Mouse (Mus musculus) embryonic facial prominence, embryonic 13.5 days (tissue): ENCODE results near the gene Col24a1. TPM values are rescaled to one million over a fixed set of nuclear protein-coding genes. Genes with fewer than 3 reads are reported as not detected.

Experiments
- ATAC-seq: fragments of 200-750 bp; cut with Nextera tagmentation; 2 replicates; pipeline ENCODE4 v1.8.0; 2017; ENCODE audit warnings: low read depth; ENCODE audit not compliant: insufficient number of reproducible peaks, insufficient read depth, low FRiP score, low TSS enrichment
- H3K27ac ChIP-seq: fragments of 300-500 bp; sonication (generic); 2 replicates; pipeline ENCODE4 v1.5.1; 2015; ENCODE audit warnings: moderate library complexity, mild to moderate bottlenecking, inconsistent platforms
- H3K27me3 ChIP-seq: fragments of 300-500 bp; sonication (generic); 2 replicates; pipeline ENCODE4 v1.6.1; 2015; ENCODE audit warnings: mild to moderate bottlenecking, inconsistent platforms
- H3K36me3 ChIP-seq: fragments of 300-500 bp; sonication (generic); 2 replicates; pipeline ENCODE4 v1.6.1; 2015; ENCODE audit warnings: mild to moderate bottlenecking, inconsistent platforms
- H3K4me1 ChIP-seq: fragments of 300-500 bp; sonication (generic); 2 replicates; pipeline ENCODE4 v1.6.1; 2015; ENCODE audit warnings: inconsistent platforms
- H3K4me2 ChIP-seq: fragments of 300-500 bp; sonication (generic); 2 replicates; pipeline ENCODE4 v1.6.1; 2015; ENCODE audit warnings: moderate library complexity, mild to moderate bottlenecking, inconsistent platforms
- H3K4me3 ChIP-seq: fragments of 300-500 bp; sonication (generic); 2 replicates; pipeline ENCODE4 v1.5.1; 2015; ENCODE audit warnings: mild to moderate bottlenecking, inconsistent platforms
- H3K9ac ChIP-seq: fragments of 300-500 bp; sonication (generic); 2 replicates; pipeline ENCODE4 v1.6.1; 2015; ENCODE audit warnings: mild to moderate bottlenecking, inconsistent platforms
- H3K9me3 ChIP-seq: fragments of 300-500 bp; sonication (generic); 2 replicates; pipeline ENCODE4 v1.6.1; 2016; ENCODE audit warnings: inconsistent platforms
- WGBS: fragments of 180-500 bp; shearing (Covaris S2); methylation state at CpG from one replicate; pipeline ENCODE4 v1.1.7; 2015; ENCODE audit warnings: mixed read lengths; 5-methylcytosine and 5-hydroxymethylcytosine counted together
- polyA plus RNA-seq: library from polyadenylated mRNA; unstranded; fragments of >200 nt; fragmentation: Nextera tagmentation; extraction: Ambion mirVana; gene quantifications from 2 replicates; pipeline ENCODE4 v1.2.1, GENCODE M21; 2015

Col24a1 gene
- polyA plus RNA-seq, 1 experiment from 2014 or later: 7.7 TPM

GRCm38 (mm10) chr3:145574468-145574867 is 282.2 kb downstream of the Col24a1 start:
- Histone ChIP-seq H3K4me1 (peaks cover 16% of the 10 kb centered on the region), H3K4me3 (no peak overlapping the region), H3K36me3 (peaks cover 16% of the 10 kb centered on the region), H3K4me2 (no peak overlapping the region), H3K9me3 (no peaks in the 10 kb centered on the region), H3K27ac (no peak overlapping the region), H3K9ac (no peak overlapping the region), H3K27me3 (no peaks in the 10 kb centered on the region)
- WGBS: 84% methylated on average over 3 of the region's 3 CpGs
- no peak for ATAC-seq

GRCm38 (mm10) chr3:145575340-145575739 is 283.1 kb downstream of the Col24a1 start:
- peak overlapping the region; percentile 89; the same call in 1 of the 2 replicates for H3K4me3 ChIP-seq
- WGBS: 80% methylated on average over 7 of the region's 7 CpGs
- ATAC-seq: no peak

GRCm38 (mm10) chr3:145575743-145576481 is 283.6 kb downstream of the Col24a1 start, which contains the start of gene Znhit6:
TSS of gene Znhit6 (plus strand) at chr3:145576205.
- Histone ChIP-seq H3K27ac (peak within 1 kb of the TSS; percentile 60), H3K4me3 (peak within 1 kb of the TSS; percentile 89), H3K9me3 (no peaks in the 10 kb centered on the region), H3K4me2 (peak within 1 kb of the TSS; percentile 88), H3K9ac (peak within 1 kb of the TSS; percentile 84), H3K36me3 (peaks cover 19% of the 10 kb centered on the region), H3K27me3 (no peaks in the 10 kb centered on the region), H3K4me1 (peaks cover 16% of the 10 kb centered on the region)
- ATAC-seq: peak; percentile 84
- 5% methylated on average over 37 of the region's 37 CpGs for WGBS

More at GRCm38 (mm10) chr3:145575340-145575739, 283.1 kb downstream of the Col24a1 start:
- Histone ChIP-seq H3K4me1 (peaks cover 16% of the 10 kb centered on the region), H3K27ac (no peak overlapping the region), H3K9ac (no peak overlapping the region), H3K27me3 (no peaks in the 10 kb centered on the region), H3K36me3 (peaks cover 16% of the 10 kb centered on the region), H3K4me2 (peak overlapping the region; percentile 88), H3K9me3 (no peaks in the 10 kb centered on the region)

- Histone ChIP-seq H3K4me3 (peak overlapping the region; percentile 89), H3K36me3 (peaks cover 21% of the 10 kb centered on the region), H3K4me1 (peaks cover 18% of the 10 kb centered on the region), H3K4me2 (peak overlapping the region; percentile 88), H3K9ac (peak overlapping the region; percentile 84), H3K27me3 (no peaks in the 10 kb centered on the region), H3K9me3 (no peaks in the 10 kb centered on the region), H3K27ac (peak overlapping the region; percentile 60)
- WGBS: under 1% methylated on average over 11 of the region's 11 CpGs
- ATAC-seq: peak; percentile 39; the same call in 1 of the 2 replicates
Measured at GRCm38 (mm10) chr3:145576482-145576822, 284.2 kb downstream of the Col24a1 start.

GRCm38 (mm10) chr3:145576876-145577275 is 284.6 kb downstream of the Col24a1 start:
- peak overlapping the region; percentile 16; the same call in 1 of the 2 replicates for H3K27ac ChIP-seq
- H3K4me2 ChIP-seq: peak overlapping the region; percentile 88
- peak overlapping the region; percentile 84 for H3K9ac ChIP-seq
- H3K27me3 ChIP-seq: no peaks in the 10 kb centered on the region
- no peaks in the 10 kb centered on the region for H3K9me3 ChIP-seq
- H3K4me3 ChIP-seq: peak overlapping the region; percentile 89
- 28% methylated on average over 15 of the region's 15 CpGs for WGBS
- ATAC-seq: no peak
- H3K4me1 ChIP-seq: peaks cover 20% of the 10 kb centered on the region
- H3K36me3 ChIP-seq: peaks cover 21% of the 10 kb centered on the region

- WGBS: 89% methylated on average over 4 of the region's 4 CpGs
- peaks cover 6% of the 10 kb centered on the region; the same call in 1 of the 2 replicates for H3K4me1 ChIP-seq
- no peak overlapping the region for H3K4me3 ChIP-seq
- H3K27ac ChIP-seq: no peak overlapping the region
- no peak overlapping the region for H3K9ac ChIP-seq
- no peaks in the 10 kb centered on the region for H3K9me3 ChIP-seq
- H3K4me2 ChIP-seq: no peak overlapping the region
- H3K27me3 ChIP-seq: no peaks in the 10 kb centered on the region
- H3K36me3 ChIP-seq: peaks cover 56% of the 10 kb centered on the region
- no peak for ATAC-seq
Measured at GRCm38 (mm10) chr3:145583043-145583442, 290.8 kb downstream of the Col24a1 start.

- H3K4me1 ChIP-seq: 0 out of 2 replicates have a peak, but pooled peaks cover 4% of the 10 kb centered on the region
- H3K27ac ChIP-seq: no peak overlapping the region
- no peak overlapping the region for H3K9ac ChIP-seq
- ATAC-seq: no peak
- no peak overlapping the region for H3K4me3 ChIP-seq
- 57% methylated on average over 3 of the region's 3 CpGs for WGBS
- no peak overlapping the region for H3K4me2 ChIP-seq
- H3K27me3 ChIP-seq: no peaks in the 10 kb centered on the region
- peaks cover 50% of the 10 kb centered on the region for H3K36me3 ChIP-seq
- no peaks in the 10 kb centered on the region for H3K9me3 ChIP-seq
Measured at GRCm38 (mm10) chr3:145583522-145584200, 291.4 kb downstream of the Col24a1 start.

GRCm38 (mm10) chr3:145590562-145590961 is 298.3 kb downstream of the Col24a1 start:
- H3K4me1 ChIP-seq: no peaks in the 10 kb centered on the region
- H3K9me3 ChIP-seq: no peaks in the 10 kb centered on the region
- no peak overlapping the region for H3K27ac ChIP-seq
- ATAC-seq: no peak
- H3K27me3 ChIP-seq: no peaks in the 10 kb centered on the region
- no peak overlapping the region for H3K9ac ChIP-seq
- no peak overlapping the region for H3K4me3 ChIP-seq
- WGBS: 89% methylated on average over 4 of the region's 4 CpGs
- H3K36me3 ChIP-seq: peaks cover 56% of the 10 kb centered on the region
- H3K4me2 ChIP-seq: no peak overlapping the region

- Histone ChIP-seq H3K27ac (no peak overlapping the region), H3K4me1 (no peaks in the 10 kb centered on the region), H3K4me2 (no peak overlapping the region), H3K36me3 (peaks cover 49% of the 10 kb centered on the region), H3K9ac (no peak overlapping the region), H3K9me3 (no peaks in the 10 kb centered on the region), H3K4me3 (no peak overlapping the region), H3K27me3 (no peaks in the 10 kb centered on the region)
- 91% methylated on average over 6 of the region's 6 CpGs for WGBS
- ATAC-seq: no peak
Measured at GRCm38 (mm10) chr3:145591841-145592542, 299.7 kb downstream of the Col24a1 start.

- Histone ChIP-seq H3K9ac (no peak overlapping the region), H3K9me3 (no peaks in the 10 kb centered on the region), H3K4me2 (no peak overlapping the region), H3K36me3 (peaks cover 68% of the 10 kb centered on the region), H3K4me1 (no peaks in the 10 kb centered on the region), H3K27me3 (no peaks in the 10 kb centered on the region), H3K4me3 (no peak overlapping the region), H3K27ac (no peak overlapping the region)
- WGBS: 92% methylated on average over 6 of the region's 6 CpGs
- no peak for ATAC-seq
Measured at GRCm38 (mm10) chr3:145595354-145595753, 303.1 kb downstream of the Col24a1 start.

- H3K9me3 ChIP-seq: no peaks in the 10 kb centered on the region
- H3K27me3 ChIP-seq: no peaks in the 10 kb centered on the region
- no peaks in the 10 kb centered on the region for H3K4me1 ChIP-seq
- H3K27ac ChIP-seq: no peak overlapping the region
- 97% methylated on average over 7 of the region's 7 CpGs for WGBS
- H3K9ac ChIP-seq: no peak overlapping the region
- no peak for ATAC-seq
- peaks cover 81% of the 10 kb centered on the region for H3K36me3 ChIP-seq
- no peak overlapping the region for H3K4me3 ChIP-seq
- H3K4me2 ChIP-seq: no peak overlapping the region
Measured at GRCm38 (mm10) chr3:145599059-145599458, 306.8 kb downstream of the Col24a1 start.
